Mouse (Mus musculus): ENCODE data around the gene Arhgef3.

GRCm38 (mm10) chr14:27341486-27341885 is 226.8 kb downstream of the Arhgef3 start:
- no peak for TF ChIP-seq EP300 (IDR thresholded peaks at IDR 0.05; ENCODE audit: low read depth)
- TF ChIP-seq CTCF (IDR thresholded peaks at IDR 0.05; ENCODE audit: low read depth), result no peak
